Mouse (Mus musculus) 3134 (cell line): ENCODE results near the gene Trappc6a.

Experiments
- DNase-seq: peaks from one replicate; pipeline ENCODE4 v3.0.0-alpha.2; 2011; ENCODE audit warnings: low spot score; ENCODE audit not compliant: insufficient read length; ENCODE audit errors: extremely low read depth

Trappc6a gene

DNA sequence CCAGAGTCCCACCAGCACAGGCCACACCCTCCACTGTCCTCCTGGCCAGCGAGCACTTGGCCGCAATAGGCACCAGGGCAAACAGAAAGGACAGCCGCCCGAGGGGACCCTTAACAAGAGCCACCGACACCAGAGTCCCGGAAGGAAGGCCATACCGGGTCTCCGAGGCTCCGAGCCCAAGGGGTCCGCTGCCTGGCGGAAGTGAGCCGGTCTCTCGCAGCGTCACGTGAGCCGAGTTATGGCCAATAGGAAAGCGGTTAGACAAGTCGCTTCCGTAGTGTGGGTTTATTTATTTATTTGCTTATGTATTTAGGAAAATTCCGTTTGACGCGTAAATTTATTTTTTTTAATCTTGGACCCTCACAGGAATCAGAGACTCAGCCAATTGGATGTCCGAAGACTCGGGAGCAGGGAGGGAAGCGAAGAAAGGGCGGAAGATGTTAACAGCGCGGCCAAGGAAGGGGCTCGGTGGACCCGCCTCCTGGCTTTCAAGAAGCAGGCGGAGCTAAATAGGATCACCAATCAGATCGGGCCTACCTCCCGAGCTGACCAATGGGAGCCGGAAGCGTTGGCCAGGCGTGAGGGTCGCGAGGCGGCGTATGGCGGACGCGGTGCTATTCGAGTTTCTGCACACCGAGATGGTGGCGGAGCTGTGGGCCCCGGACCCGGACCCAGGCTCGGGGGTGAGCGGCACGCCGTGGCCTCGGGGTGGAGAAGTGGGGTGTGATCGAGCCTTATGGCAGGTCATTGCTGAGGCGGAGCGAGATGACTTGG, at the start of gene Trappc6a, which contains the start of gene Bloc1s3:
TSS of gene Trappc6a (plus strand) at position 246 of the 774 bp plus-strand sequence.
TSS of gene Bloc1s3 (minus strand) at position 218 of the 774 bp plus-strand sequence.
- DNase-seq = peak; percentile 90

DNA sequence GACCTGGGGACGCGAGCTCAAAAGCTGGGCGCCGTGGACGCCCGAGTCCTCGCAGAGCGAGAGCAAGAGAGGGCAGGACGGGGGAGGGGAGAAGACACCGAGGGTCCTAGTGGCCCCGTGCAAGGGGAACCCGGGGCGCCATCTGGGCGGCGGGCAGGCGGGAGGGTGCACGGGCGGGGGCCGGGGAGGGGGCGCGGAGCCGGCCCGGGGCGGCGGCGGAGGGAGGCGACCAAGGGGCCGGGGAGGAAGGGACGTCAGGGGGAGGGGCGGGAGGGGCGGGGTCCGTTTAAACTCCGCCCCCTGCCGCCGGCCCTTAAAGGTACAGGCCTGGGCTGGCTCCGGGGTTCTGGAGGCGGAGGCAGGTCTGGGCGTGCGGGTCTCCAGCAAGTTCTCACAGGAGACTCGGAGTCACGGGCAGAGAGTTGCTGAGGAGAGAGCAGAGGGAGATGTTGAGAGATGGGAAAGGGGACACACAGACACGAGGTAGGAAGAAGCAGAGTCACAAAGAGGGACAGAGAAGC, 49.5 kb upstream of the Trappc6a start, which contains the start of gene Mark4:
TSS of gene Mark4 (minus strand) at position 231 of the 521 bp plus-strand sequence.
- peak; percentile 81 for DNase-seq

DNA sequence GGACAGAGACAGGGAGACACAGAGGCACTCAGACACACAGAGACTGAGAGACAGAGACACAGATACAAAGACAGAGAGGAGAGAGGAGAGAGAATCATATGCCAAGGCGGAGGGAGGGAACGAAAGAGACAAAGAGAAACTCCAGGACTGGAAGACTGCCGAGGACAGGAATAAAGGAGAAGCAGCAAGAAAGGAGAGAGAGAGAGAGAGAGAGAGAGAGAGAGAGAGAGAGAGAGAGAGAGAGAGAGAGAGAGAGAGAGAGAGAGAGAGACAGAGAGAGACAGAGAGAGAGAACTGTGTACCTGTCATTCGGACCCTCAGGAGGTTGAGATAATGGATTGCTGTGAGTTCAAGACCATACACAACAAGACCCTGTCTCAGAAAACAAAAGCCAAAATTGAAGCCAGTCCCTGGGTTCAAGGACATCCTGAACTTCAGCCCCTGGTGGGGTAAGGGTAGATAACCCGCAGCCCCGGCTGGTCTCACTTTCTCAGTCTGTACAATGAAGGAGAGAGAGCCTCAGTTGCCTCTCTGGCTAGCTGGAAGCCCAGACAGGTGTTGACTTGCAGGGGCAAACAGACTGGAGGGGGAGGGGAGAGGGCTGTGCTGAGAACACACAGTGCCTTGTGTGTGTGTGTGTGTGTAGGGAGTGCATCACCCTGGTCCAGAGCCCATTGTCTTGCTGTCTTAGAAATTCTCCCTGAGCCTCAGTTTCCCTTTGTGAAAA, 48.9 kb upstream of the Trappc6a start:
- no peak for DNase-seq

DNA sequence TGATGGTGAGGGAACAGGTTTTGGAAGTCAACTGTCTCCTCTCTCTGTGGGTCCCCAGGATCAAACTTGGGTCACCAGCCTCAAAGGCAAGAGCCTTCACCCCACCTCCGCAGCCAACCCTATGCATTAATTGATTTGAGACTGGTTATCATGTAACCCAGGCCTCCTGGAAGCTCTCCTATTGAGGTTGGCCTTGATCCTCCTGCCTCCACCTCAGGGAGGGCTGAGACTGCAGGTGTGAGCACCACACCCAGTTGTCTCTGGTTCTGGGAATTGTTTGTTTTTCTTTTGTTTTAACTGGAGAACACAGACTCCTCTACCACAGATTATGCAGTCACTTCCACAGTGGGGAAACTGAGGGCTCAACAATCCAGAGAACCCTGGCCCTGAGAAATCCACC, 47.7 kb upstream of the Trappc6a start:
- no peak for DNase-seq

DNA sequence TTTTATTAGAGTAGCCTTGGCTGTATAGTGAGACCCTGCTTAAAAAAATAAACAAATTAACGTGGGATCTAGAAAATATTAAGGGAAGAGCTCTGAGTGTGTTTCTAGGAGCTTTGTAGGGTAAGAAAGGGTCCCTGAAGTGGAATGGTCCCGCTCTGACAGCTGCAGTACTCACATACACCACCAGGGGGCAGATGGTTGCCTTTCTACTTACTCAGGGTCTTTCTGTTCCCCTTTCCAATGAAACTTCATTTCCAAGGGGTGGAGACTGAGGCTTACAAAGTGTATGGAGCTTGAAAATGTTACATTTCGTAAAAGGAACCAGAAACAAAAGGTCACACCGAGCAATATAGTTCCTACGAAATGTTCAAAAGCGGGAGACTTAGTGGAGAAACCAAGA, 46.7 kb upstream of the Trappc6a start:
- no peak for DNase-seq

DNA sequence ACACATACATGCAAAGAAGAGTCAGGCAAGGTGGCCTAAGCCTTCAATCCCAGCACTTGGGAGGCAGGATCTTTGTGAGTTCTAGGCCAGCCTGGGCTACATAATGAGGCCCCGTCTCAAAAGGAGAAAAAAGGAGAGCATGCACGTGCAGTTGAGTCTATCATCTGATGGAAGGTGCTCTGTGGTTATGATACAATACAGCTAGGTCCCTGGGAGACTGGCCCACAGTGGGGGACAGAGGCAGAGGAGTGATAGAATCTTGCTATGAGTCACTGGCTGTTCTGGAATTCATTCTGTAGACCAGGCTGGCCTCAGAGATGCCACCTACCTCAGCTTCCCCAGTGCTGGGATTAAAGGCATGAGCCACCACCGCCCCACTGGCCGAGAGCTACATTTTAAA, 45.8 kb upstream of the Trappc6a start:
- DNase-seq = no peak

DNA sequence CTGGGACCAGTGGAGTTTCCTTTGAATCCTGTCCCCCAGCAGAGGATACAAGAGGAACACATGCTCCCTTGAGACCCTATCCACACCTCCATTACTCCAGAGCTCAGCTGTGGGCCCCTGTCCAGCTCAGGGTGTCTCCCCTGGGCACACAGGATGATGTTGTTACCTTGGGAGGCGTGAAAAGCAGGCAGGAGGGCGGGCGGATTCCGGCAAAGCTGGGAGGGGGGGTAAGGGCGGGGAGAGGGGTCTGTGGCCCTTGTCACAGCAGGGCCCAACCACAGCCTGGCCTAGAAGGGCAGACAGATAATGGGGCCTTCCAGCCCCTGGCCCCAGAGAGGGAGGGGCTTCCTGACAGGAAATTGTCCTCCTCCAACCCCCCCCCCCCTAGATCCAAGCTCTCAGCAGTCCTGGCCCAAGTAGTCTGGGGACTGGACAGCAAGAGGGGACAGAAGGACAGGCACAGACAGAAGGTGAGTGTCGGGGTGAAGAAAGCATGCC, 45.3 kb upstream of the Trappc6a start, which contains the start of gene Exoc3l2:
TSS of gene Exoc3l2 (plus strand) at position 448 of the 498 bp plus-strand sequence.
- no peak for DNase-seq

DNA sequence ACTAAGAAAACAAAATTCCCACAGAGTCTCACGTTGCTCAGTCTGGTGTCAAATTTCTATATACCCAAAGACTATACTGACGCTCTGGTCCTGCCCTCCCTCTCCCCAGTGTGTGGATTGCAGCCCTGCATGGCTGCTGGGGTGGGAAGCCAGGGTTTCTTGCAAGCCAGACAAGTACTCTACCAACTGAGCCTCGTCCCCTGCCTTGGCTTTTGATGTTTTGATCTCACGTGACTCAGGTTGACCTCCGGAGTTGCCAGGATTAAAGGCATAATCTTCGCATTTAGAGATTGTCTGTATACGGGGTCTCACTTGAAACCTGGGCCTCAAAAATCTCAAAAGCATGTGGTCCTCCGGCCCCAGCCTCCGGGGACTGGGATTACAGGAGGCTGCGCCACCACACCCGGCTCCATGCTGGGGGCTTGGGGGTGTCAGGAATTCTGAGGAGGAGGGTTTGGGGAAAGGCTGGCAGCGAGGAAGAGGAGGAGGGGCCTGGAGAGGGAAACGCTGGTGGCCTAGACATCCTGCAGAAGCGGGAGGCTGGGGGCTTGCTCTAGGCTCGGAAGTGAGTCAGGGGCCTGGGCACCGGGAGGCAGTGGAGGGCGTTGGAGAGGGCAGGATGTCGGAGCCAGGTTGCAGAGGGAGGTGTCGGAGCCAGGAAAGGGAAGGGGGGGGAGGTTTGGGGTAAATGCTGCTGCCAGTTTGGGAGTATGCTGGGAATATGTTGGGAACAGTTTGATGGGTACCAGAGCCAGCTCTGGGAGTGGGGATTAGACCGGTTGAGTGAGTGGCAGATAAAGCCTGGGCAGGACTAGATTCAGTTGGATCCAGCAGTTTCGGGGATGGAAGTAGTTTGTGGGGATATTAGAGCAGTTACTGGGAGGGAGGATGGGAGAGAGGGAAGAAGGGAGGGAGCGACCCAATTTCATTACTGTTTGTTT, 43.6 kb upstream of the Trappc6a start:
- DNase-seq = no peak

DNA sequence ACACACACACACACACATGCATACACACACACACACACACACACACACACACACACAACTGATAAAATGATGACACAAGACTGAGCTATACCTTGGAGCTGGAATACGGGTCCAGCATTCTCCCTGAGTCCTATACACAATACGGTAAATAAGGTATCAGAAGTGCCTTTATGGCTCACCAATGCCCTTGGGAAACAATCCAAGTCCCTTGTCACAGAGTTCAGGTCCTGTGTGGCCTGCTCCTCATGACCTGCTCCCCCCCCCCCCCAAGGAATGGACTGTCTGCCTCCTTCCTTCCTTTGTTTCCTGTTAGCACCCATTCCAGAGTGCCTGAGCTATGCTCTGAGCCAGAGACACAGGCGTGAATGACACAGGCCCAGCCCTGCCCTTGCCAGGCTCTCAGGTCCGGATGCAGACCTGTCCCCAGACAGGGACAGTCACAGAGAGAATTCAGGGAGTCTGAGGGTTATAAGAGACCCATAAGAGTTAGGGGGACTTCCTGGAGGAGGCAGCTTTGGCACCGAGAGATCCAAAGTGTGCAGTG, 41.5 kb upstream of the Trappc6a start:
- DNase-seq = no peak

DNA sequence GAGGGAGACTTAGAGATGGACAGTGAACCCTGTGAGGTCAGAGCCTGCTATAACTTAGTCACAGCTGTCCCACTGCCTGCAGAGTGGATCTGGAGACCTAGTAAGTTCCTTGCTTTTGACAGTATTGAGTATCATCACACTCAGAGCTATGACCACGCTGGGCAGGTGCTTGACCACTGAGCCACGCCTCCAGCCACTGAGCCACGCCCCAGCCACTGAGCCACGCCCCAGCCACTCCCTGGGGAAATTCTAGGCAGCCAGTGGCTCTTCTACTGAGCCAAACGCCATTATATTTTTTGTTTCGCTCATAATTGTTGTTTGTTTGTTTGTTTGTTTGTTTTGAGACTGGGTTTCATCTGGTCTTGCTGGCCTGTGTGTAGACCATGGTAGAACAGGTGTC, 40.6 kb upstream of the Trappc6a start:
- peak; percentile 53 for DNase-seq

DNA sequence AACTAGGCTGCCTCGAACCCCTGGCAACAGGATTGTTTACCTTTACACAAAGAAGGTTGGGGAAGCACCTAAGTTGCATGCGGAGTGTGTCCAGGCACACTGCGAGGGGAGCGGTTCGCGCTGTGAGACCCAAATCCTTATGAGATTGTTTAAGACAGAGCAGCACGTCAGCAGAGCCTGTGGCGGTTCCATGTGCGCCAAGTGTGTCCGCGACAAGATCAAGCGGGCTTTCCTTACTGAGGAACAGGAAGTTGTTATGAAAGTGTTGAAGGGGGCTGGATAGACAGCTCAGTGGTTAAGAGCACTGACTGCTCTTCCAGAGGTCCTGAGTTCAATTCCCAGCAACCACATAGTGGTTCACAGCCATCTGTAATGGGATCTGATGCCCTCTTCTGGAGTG, 39.9 kb upstream of the Trappc6a start:
- no peak for DNase-seq

DNA sequence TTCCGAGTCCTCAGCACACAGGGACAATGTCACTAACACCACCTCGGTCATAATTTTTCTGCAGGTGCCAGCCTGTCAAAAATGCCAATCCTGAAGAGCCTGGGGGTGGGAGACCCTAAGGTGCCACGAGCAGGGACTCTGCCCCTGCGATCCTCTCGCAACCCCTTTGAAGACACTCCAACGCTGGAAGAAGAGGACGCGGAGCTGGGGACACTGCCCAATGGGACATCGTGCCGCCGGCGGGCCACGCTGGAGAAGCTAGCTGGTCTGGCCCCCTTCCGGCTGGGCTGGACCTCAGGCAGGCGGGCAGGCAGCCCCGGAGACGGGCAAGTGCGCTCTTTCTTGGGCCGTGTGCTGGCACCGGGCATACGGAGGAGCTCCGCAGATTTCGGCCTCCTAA, 38.8 kb upstream of the Trappc6a start:
- no peak for DNase-seq

DNA sequence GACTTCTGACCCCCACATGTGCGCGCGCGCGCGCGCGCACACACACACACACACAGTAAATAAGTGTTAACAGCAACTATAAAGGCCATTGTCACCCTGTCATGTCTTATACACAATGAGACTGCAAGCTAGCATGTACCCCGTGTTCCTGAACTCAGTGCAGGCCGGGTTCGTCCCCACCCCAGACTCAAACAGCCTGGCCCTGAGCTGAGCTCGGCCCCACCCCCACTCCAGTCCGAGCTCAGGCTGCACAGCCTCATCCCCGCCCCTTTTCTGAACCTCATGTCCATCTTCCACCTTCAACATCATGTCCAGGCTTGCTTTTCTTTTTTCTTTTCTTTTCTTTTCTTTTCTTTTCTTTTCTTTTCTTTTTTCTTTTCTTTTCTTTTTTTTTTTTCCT, 37.9 kb upstream of the Trappc6a start:
- no peak for DNase-seq

DNA sequence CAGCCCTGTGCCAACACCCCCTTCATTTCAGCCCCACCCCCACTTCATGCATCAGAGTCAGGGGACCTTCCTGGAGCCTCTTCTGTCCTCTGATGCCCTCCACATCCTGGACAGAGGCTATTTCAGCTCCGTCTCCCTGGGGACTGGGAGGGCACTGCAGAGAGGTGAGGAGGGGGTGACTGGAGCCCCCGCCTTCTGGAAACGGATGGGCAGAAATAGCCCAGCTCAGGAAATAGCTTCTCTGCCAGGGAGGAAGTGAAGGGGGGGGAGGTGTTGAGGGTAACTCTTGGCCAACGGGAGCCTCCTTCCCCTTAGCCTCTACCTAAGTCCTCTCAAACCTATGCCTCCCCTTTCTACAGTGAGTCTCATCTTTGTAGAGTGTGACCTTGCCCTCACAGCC, 35.8 kb upstream of the Trappc6a start:
- DNase-seq = no peak

DNA sequence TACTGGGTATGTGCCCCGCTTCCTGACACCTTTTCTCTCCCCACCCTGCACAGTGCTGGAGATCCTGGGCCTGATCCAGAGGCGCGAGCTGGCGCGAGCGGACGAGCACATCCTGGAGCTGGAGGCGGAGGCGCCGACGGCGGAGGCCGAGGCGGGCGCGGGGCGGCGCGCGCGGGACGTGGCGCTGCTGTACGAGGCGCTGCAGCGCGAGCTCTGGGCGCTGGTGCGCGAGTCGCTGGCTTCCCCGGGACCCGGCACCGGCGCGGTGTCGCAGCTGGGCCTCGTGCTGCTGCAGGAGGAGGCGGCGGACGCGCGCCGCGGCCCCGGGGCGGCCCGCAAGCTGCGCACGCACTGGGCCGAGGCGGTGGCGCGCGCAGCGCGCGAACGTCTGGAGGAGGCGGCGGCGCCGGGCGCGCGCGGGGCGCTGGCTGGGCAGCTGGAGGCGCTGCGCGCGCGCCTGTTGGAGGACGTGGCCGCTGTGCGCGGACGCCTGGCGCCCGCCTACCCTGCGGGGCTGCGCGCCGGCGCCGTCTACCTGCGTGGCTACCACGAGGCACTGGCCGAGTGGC, 34.2 kb upstream of the Trappc6a start:
- DNase-seq = no peak

DNA sequence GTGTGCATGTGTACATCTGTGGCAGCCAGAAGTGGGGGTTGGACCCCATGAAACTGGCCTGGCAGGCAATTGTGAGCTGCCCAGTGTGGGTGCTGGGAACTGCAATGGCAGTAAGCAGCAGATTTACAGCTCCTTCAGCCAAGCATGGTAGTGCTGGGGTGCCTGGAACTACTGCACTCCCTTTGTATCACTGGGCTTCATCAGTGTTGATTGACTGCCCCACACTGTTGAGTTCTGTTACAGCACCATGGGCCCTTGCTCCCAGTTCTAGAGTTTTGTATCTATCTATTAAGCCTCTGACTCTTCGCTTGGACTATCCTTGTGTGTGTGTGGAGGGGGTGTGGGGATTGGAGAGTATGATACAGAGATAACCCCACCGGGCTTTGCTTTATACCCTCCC, 31.1 kb upstream of the Trappc6a start:
- DNase-seq = no peak

DNA sequence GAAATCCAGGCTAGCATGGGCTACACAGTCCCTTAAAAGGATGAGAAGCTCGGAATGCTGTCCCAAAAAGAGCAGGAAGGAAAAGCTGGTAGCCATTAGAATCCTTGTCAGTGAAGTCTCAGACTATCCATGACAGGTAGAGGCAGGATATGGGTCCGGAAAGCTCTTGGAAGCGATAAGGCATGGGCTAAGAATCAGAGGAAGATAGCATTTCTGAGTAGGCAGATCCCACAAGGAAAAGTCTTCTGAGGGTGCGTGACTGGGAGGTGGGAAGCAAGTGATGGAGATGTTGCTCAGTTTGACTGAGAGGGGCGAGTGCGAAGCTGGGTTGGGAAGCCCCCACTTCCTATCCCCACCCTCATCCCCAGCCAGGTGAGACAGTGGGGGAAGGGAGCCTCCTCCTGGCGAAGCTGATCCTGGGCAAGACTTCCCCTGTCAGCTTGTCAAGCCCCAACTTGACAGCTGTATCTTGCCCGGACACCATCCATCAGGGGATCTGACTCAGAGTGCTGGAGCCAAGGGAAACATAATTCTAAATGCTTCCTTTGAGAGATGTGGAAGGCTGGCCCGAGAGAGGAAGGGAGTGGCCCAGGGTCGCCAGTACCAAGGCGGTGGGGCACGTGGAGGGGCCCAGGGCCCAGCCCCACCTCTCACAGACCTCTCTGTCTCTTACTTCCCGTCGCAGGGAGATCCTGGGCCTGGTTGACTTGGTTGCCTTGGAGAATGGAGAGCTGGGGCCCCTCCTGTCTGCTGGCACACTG, 30.4 kb upstream of the Trappc6a start:
- no peak for DNase-seq

DNA sequence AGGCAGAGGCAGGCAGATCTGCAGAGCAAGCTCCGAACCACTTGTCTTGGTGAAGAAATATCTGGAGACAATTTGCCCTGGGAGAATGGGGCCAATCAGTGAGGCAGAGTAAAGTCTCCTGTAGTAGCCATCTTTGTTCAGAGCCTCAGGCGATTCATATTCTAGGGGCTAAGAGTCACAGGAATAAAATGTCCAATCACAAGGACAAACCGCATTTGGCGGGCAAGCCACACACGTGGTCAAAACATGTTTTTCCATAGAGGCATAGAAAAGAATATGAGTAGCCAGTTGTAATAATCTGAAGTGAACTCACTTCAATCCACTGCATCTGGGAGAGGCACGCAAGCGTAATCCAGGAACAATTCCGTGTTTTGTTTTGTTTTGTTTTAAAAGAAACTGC, 24.9 kb upstream of the Trappc6a start:
- DNase-seq = no peak

DNA sequence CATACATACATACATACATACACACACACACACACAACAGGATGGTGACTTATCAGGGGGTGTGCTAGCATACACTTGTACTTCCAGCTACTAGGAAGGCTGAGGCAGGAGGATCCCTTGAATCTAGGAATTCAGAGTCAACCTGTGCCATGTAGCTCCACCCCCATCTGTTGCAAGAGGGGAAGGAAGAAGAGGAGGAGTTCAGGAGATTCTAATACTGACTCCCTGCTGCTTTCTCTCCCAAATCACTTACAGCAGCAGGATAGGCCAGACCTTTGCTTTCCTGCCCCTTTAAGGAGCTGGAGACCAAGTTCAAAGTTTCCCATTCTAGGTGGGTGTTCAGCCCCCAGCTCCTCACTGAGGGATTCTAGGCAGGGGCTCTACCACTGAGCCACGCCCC, 22.7 kb upstream of the Trappc6a start:
- DNase-seq = no peak
